Mouse (Mus musculus): ENCODE measurements at regions not wholly inside any gene's neighbourhood (a gene's known extent, or its start where the extent isn't known, plus 50 kb on each side); places are given as distances from the start of the nearest gene placed in this dataset.

DNA sequence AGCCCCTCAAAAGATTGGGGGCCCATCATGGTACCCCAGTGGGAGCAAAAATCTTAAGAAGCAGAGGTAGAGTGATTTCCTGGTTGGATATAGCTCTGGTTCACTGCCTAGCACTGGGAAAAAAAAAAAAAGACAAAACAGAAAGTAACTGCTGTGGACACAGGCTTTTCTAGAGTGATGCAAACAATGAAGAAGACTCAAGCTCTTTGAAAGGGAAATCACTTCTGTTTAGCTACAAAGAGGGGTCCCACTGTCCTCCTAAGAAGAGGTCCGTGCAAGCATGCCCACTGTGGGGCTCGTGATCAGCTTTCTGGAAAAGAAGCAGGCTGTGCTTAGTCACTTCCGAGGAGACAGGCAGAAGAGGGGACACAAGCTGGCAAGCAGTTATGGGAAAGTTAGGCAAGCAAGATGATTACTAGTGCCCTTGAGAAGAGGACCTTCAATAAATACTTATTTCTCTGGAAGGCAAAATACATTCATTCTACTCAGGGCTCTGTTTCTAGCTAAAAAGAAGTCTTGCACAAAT, 166.9 kb upstream of the Esrrg start:
- no peak for TF ChIP-seq POLR2A (IDR thresholded peaks at IDR 0.05; ENCODE audit: low read depth, low read length)
- no peak for TF ChIP-seq CTCF (conservative IDR thresholded peaks at IDR 0.05; ENCODE audit: insufficient read depth, insufficient read length, low read depth, low read length)

Data from kidney, adult 2 months (tissue).